Mouse (Mus musculus) T-helper 2 cell (primary cell): ENCODE results near the gene Ints11.

ENCODE experiments used
- in situ Hi-C: fragments of 300-600 bp; cut with MboI, MseI; formaldehyde crosslinking; loops from one replicate; pipeline ENCODE4 v1.15.1; 2025; ENCODE audit warnings: high pct_unique_total_duplicates

Gene Ints11

GRCm38 (mm10) chr4:155848434-155849095, 20.8 kb upstream of the Ints11 start:
- in situ Hi-C loops, result no loop called here

GRCm38 (mm10) chr4:155849391-155849790, 20.0 kb upstream of the Ints11 start:
- in situ Hi-C loops, result no loop called here

GRCm38 (mm10) chr4:155849792-155850451, 19.4 kb upstream of the Ints11 start:
- in situ Hi-C loops, result no loop called here

- in situ Hi-C loops, result no loop called here
Observed at GRCm38 (mm10) chr4:155851368-155851767, 18.0 kb upstream of the Ints11 start.

- in situ Hi-C loops, result no loop called here
Observed at GRCm38 (mm10) chr4:155851951-155852411, 17.4 kb upstream of the Ints11 start.

GRCm38 (mm10) chr4:155853421-155853820, 15.9 kb upstream of the Ints11 start:
- in situ Hi-C loops, result no loop called here

DNA sequence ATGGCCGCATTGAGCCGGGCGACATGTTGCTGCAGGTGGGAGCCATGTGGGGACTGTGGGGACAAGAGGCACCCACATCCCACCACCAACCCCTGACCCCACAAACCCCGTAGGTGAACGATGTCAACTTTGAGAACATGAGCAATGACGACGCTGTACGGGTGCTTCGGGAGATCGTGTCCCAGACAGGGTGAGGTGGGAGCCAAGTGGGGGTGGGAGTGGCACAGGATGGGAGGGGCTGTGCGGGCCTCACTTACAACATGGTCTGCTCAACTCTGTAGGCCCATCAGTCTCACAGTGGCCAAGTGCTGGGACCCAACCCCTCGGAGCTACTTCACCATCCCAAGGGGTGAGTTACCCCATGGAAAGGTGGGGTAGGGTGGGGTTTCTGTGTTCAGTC, 14.4 kb upstream of the Ints11 start:
- in situ Hi-C loops, result loop anchor here (5.0 kb wide), 1 partner anchor 42 kb away; no protein-coding TSS in a partner anchor

GRCm38 (mm10) chr4:155856071-155856470, 13.3 kb upstream of the Ints11 start:
- in situ Hi-C loops, result loop anchor here (5.0 kb wide), 1 partner anchor 41 kb away; no protein-coding TSS in a partner anchor

- in situ Hi-C loops, result loop anchor here (5.0 kb wide), 1 partner anchor 40 kb away; no protein-coding TSS in a partner anchor
Observed at GRCm38 (mm10) chr4:155856881-155857280, 12.5 kb upstream of the Ints11 start.

DNA sequence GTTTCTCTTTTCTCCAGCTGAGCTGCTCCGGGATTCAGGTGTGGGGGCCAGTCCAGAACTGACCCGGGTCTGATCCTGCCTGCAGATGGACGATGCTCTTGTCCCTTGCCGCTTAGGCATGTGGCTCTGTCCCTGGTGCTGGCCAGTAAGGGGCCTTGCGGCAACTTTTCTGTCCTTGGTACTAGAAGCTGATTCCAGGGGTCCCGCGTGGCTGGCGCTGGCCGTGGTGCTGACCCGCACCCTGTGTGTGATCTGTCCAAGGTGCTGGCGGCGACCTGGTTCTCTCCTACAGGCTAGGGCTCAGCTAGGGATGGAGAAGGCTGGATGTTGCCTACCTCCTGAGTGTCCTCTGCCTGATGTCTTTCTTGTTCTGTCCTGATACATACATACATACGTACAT, 10.0 kb upstream of the Ints11 start:
- in situ Hi-C loops, result loop anchor here (5.0 kb wide), 1 partner anchor 38 kb away; no protein-coding TSS in a partner anchor

DNA sequence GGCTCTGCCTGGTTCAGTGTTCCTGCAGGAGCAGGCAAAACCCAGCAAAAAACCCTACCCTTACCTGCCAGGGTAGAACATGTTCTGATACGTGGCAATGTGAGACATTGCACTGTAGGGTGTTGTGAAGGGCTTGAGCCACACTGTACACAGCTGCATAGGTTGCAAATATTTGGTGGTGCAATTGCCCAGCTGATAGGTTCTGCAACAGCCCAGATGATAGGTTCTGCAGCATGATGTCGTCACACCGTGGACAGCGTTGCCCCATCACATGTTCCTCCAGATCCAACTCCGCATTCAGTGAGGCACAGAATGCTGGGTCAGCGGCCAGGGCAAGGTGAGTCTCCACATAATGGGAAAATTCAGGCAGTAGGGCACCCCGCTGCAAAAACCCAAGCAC, 7.6 kb upstream of the Ints11 start:
- in situ Hi-C loops, result no loop called here

DNA sequence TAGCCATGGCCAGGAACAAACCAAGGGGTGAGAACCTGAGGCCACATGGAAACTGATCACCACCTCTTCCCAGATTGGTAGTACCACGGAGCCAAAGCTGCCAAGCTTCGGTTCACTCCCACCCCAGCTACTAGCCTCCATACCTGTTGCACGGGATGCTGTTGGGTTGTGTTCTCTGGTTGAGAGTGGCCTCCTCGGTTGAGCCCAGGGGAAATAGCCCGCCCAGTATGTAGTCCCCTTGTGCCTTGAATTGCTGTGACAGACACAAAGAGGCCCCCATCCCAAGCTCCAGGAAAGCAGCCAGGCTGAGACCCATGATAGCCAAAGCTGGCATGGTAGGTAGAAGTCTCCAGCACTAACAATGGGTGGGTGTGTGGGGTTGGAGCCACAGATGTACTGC, 6.3 kb upstream of the Ints11 start, which contains the start of gene Tas1r3:
Gene Tas1r3, minus strand, starts transcription at position 362 of the 400 bp plus-strand sequence.
- in situ Hi-C loops, result no loop called here

GRCm38 (mm10) chr4:155868614-155869298, 590 bp upstream of the Ints11 start:
- in situ Hi-C loops, result no loop called here

GRCm38 (mm10) chr4:155871404-155871803, 2.1 kb downstream of the Ints11 start:
- in situ Hi-C loops, result no loop called here

- in situ Hi-C loops, result no loop called here
Observed at GRCm38 (mm10) chr4:155883587-155883986, 14.2 kb downstream of the Ints11 start.

GRCm38 (mm10) chr4:155886330-155886729, 17.0 kb downstream of the Ints11 start:
- in situ Hi-C loops, result no loop called here

- in situ Hi-C loops, result no loop called here
Observed at GRCm38 (mm10) chr4:155887674-155888073, 18.3 kb downstream of the Ints11 start.

GRCm38 (mm10) chr4:155888181-155888580, 18.8 kb downstream of the Ints11 start:
- in situ Hi-C loops, result no loop called here

DNA sequence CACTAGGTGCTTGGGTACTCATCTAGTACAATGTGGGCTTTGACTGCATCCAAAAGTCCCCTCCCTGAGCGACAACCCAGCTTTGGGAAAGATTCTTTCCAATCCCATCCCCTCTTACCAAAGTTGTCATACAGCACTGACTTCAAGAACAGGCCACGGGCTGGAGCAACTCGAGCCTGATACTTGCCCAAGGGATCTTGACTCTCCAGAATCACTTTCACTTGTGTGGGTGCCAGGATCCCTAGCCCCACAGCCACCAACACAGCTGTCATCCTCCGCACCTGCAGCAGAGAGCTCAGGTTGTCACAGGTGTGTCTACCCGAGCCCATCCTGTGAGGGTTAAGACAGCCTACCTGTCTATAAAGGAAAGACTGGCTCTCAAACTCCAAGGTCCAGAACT, 20.0 kb downstream of the Ints11 start:
- in situ Hi-C loops, result no loop called here

GRCm38 (mm10) chr4:155891011-155891471, 21.7 kb downstream of the Ints11 start:
- in situ Hi-C loops, result no loop called here

DNA sequence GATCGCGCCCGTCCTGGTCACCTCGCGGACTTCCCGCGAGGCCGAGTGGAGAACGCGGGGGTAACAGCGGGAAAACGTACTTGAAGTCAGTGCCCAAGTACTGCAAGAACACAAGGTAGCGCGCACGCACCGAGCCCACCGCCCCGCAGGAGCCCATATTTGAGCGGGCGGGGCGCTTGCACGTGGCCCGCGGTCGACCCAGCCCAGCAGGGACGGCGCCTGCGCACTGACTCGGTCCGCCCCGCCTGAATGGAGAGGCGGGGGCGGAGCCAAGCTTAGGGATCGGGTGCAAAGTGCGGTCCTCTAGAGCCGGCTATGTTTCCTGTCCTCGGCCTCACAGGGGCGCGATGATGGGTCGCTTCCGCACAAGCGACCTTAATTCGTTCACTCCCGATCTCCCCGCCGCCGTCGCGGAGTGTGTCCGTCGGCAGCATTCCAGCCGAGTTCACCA, 22.2 kb downstream of the Ints11 start, which contains the start of the genes Pusl1 and Acap3:
Gene Pusl1, minus strand, starts transcription at position 231 of the 451 bp plus-strand sequence.
Gene Acap3, plus strand, starts transcription at position 272 of the 451 bp plus-strand sequence.
- in situ Hi-C loops, result no loop called here

DNA sequence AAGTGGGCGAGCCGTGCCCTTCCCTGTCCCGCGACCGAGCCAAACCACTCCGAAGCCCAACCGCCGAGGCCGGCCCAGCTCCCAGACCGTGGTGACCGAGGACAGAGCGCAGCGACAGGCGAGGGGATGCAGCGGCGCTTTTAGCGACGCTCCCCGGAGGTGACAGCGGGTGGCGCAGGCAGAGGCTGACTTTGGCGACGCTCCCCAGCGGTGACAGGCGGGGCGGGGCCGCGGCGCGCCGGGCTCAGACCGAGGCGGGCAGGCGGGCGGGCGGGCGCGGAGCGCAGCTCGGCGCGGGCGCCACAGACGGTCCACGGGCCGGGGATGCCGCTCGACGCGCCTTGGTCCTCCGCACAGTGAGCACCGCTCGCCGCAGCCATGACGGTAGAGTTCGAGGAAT, 22.7 kb downstream of the Ints11 start:
- in situ Hi-C loops, result no loop called here
